Mouse (Mus musculus): ENCODE measurements around the gene Txndc5.

Gene Txndc5

GRCm38 (mm10) chr13:38472636-38473035, 56.0 kb downstream of the Txndc5 start:
- no peak for DNase-seq (ENCODE audit: low read depth, low spot score)

DNA sequence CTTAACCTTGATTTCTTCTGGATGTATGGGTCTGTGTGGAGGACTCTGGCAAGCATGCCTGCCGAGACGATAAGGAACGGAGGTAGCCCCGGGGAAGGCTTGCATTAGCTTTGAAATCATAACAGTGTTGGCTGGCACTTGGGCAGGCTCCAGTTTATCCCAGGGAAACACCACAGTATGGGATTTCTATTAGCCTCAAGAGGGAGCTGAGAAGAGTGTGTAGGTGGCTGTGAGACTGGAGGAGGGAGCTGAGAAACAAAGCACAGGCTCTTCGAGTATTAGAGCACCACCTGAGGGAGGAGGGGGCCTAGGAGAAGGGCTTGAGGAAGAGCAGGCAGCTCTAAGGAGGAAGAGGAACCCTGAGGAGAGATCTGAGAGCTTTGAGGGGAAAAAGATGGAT, 57.7 kb downstream of the Txndc5 start:
- no peak for DNase-seq (ENCODE audit: low read depth, low spot score)

DNA sequence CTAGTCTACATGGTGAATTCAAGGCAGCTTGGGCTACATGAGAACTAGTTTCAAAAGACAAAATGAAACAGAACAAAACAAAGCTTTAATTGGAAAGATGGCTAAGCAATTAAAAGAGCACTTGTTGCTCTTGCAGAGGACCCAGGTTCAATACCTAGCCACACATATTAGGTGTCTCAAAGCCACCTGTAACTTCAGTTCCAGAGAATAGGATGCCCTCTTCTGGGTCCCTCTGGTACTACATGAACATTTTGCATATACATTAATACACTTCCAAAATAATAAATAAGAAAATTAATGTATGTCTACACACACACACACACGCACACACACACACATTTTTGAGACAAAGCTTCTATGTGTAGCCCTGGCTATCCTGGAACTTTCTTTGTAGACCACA, 65.2 kb downstream of the Txndc5 start:
- DNase-seq (ENCODE audit: low read depth, low spot score) = no peak

GRCm38 (mm10) chr13:38451446-38451845, 77.2 kb downstream of the Txndc5 start:
- DNase-seq (ENCODE audit: low read depth, low spot score) = no peak
